Mouse (Mus musculus) cerebellum, postnatal 36 days (tissue): ENCODE data around the gene Zbtb20.

Source experiments
- DNase-seq, 2 experiments: peaks; one replicate each; pipeline ENCODE4 v3.0.0; 2021 to 2022; ENCODE audit warnings: mixed read lengths in 2 of 2

Gene Zbtb20

DNA sequence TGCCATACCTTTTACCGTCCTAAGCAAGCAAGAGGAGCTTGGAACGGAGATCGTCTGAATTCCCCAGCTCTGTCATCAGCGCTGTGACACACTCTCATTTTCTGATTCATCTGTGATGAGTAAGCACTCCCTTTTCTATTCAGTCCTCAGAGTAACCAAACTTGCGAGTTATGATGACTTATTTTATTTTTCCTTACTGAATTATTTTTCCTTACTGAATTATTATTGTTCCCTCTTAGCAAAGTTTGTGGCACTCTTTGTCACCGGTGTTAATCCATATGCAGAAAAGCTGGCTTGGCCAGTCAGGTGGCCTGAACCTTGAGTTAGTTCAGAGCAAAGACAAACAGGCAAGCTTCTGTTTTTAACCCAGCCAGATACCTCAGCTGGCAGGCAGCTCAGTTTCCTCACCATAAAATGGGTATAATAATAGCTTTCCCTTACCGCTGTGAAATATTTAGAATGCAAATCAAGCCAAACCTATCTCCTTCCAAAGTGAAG is 583.1 kb downstream of the Zbtb20 start:
- DNase-seq = no peak

DNA sequence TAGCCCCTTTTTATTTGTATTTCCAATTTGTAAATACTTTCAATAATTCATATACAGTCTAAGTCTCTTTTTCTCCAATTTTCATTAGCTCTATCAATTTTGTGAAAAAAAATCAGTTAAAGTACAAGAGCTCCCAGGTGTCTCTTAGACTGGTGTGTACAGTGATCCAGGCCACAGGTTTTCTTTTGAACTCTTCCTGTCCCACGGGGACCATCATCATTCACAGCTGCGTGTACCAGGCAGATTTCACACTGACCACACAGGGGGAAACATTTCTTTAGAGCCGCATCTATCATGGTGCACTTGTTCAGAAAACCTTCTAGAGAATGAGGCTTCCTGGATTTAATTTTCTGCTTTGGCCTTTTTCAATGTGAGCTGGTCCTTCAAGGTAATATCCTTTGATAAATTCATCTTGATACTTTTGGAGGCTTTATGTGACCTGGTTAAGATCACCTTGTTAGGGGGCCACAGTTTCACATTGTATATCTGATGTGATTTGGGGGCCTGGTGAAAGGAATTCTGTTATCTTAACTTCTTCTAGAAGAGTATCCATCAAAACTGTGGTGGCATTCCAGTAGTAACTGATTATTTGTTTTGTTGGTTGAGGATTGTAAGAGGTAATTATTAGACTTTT is 586.2 kb downstream of the Zbtb20 start:
- DNase-seq = no peak

- DNase-seq = peak in 1 of 2 experiments; percentile 17
Measured at GRCm38 (mm10) chr16:43462470-43463455, 587.1 kb downstream of the Zbtb20 start.

- DNase-seq = peak; percentile 22 to 37
Measured at GRCm38 (mm10) chr16:43463684-43464475, 588.2 kb downstream of the Zbtb20 start.

- peak; percentile 26 to 42 for DNase-seq
Measured at GRCm38 (mm10) chr16:43464476-43465080, 588.9 kb downstream of the Zbtb20 start.

- peak in 1 of 2 experiments; percentile 20 for DNase-seq
Measured at GRCm38 (mm10) chr16:43465368-43465839, 589.7 kb downstream of the Zbtb20 start.

DNA sequence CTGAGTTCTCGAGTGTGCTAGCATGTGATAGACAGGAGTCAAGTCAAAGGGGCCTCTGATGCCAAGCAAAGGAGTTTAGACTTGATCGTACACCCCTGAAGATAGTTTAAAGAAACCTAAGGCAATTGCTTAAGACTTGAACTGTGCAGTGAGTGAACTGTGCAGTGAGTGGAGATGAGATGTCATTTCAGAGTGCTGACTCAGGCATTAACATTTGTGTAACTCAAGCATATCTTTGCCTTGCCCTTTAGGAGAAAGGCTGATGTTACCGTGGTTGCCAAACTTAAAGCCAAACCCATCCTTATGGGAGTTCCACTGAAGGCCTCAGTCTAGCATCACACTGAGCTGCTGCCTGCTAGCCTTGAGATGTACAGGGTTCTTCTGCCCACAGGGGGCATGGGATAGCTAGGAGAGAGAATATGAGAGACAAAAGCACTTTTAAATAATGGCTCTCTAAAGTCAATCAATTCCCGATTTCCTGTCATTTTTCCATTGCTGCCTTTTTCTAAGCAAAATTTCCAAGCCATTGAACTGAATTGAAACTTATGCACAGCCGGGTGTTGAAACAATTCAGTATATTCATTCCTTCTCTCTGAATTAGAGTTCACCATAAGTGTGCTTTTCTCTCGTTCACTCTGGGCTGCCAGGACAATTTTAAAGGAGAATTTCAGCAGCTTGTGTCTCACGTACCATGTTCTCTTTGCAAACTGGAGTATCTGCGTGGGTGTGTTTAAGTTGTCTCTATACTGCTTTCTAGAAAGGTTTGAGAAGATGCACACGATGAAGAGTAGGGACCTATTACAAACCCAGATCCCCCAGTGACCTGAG is 590.5 kb downstream of the Zbtb20 start:
- peak in 1 of 2 experiments; percentile 13 for DNase-seq

GRCm38 (mm10) chr16:43466749-43467065 is 591.0 kb downstream of the Zbtb20 start:
- DNase-seq = peak; percentile 71 to 75

DNA sequence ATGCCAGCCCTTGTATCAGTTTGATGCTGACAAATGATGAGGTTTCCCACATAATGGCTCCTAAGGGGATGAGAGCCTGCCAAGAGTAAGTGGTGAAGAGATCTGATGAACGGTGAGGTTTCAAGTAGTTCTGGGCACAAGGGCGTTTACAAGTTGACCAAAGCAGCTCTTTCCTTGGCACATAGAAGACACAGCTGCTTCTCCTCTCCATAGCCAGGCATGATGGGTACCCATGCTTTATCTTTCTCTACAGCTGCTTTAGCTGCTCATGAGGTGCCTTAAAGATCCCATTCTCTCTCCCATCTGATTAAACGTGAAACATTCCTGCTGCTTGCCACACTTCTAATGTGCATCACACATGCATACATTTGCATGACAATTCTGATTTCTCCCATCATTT is 595.4 kb downstream of the Zbtb20 start:
- no peak for DNase-seq

GRCm38 (mm10) chr16:43474941-43475728 is 599.5 kb downstream of the Zbtb20 start:
- no peak for DNase-seq

GRCm38 (mm10) chr16:43476921-43477320 is 601.2 kb downstream of the Zbtb20 start:
- DNase-seq = no peak

- DNase-seq = no peak
Measured at GRCm38 (mm10) chr16:43478352-43478751, 602.7 kb downstream of the Zbtb20 start.

GRCm38 (mm10) chr16:43480532-43480931 is 604.9 kb downstream of the Zbtb20 start:
- no peak for DNase-seq

- no peak for DNase-seq
Measured at GRCm38 (mm10) chr16:43482125-43482524, 606.4 kb downstream of the Zbtb20 start.

GRCm38 (mm10) chr16:43482738-43483137 is 607.1 kb downstream of the Zbtb20 start:
- no peak for DNase-seq

DNA sequence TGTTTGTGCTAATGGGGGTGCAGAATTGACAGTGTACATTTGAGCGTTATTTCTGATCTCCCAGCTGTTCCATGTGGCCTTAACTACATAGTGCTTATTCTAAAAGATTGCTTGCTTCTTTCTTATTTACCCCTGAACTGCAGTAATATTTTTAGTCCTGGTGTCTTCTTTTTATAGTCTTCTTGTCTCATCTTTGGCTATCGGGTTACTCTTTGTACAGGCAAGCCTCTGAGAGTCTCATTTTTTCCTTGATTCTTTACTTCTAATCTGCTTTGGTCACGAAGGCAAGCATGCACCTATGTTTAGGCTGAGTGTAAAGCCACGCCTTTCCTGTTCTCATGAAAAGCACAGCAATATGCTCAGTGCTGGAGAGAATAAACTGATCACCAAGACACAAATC is 608.7 kb downstream of the Zbtb20 start:
- no peak for DNase-seq

GRCm38 (mm10) chr16:43489362-43489761 is 613.7 kb downstream of the Zbtb20 start:
- DNase-seq = no peak

- DNase-seq = no peak
Measured at GRCm38 (mm10) chr16:43489984-43490383, 614.3 kb downstream of the Zbtb20 start.

DNA sequence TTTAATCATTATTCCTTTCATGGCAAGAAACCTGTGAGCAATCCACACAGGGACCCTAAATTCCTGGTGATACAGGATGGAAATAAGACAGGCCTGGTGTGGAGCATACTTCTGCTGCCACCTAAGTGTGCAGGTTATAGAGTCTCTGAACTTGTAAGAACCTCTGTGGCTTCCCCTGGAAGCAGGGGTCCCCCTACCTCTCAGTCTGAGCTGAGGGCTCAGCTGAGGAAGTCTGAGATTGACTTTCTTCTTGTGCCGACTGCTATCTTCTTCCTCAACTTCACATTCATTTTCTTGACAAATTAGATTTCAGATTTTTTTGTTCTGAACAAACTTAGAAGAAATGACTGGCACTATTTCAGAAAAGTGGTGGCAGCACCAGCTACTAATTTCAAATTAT is 617.2 kb downstream of the Zbtb20 start:
- DNase-seq = no peak

DNA sequence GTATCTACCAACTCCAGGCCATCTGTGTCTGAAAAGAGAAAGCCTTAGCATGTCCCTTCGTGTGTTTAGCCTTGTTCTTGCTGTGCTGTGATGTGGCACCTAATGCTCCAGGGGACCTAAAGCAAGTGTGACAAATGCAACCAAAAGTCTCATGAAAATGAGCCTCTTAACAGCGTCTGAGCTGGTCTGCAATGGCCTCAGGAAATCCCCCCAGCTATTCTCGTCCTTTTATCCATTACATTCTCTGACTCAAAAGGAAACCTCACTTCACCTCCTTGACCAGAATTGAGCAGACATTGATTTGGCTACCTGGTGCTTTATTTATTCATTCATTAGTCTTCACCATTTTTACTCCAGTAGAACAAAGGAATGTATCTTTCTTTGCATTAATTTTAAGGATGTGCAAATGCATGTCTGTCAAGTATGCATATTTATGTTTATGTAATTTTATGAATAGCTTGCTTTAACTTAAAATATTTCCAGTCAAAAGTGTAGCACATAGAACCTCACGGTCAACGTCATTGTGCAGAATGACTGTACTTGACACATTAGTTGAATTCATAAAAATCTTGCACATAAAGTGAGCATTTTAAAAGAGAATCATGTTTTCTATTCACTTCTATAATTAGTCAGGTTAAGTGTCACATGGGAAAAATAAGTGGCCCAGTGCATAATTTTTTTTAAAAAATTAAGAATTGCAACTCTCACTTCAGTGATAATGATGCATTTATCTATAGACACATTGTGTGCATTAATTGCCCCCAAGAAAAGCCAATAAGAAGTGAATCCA is 618.1 kb downstream of the Zbtb20 start:
- no peak for DNase-seq
